Mouse (Mus musculus): ENCODE results near the gene Pibf1. TPM values are rescaled to one million over a fixed set of nuclear protein-coding genes. Genes with fewer than 3 reads are reported as not detected.

The Pibf1 gene
- 1.9 and 2.7 TPM in 2 replicates for polyA plus RNA-seq (2012; rRNA removed)

DNA sequence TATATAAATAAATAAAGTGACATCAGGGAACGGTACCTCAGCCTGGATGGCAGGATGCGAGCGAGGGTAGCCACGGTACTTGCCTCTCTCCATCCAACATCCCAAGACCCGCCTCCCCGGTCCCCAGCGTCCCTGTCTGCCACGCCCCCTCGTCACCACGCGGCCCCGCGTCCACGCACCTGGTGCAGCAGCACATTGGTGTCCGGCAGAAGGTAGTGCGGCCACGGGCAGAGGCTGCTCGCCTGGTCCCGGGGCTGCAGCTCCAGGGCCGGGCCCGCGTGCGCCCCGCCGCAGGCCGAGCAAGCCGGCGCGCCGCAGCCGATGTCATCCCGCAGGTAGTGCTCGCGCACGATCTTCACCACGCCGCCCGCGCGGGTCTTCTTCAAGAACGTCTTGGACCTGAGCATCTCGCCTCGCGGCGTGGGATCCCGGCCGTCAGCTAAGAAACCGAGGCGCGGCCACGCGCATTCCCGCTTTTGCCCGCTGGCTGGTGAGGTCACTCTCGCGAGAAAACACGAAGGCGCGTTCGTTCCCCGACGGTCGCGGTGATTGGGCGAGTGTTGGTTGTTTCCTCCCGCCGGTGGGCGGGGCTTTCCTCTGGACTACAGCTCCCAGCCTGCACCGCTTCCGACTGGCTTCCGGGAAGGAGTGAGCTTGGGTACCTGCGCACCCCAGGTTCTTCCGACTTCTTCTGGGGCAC lies at the start of gene Pibf1, which contains the start of gene Dis3:
Pibf1 (plus strand) TSS at position 158 of the 700 bp plus-strand sequence.
Dis3 (minus strand) TSS at position 504 of the 700 bp plus-strand sequence.
- TF ChIP-seq CTCF (IDR thresholded peaks at IDR 0.05; ENCODE audit: insufficient read depth, low read length) (no peak), POLR2A (IDR thresholded peaks at IDR 0.05; ENCODE audit: borderline replicate concordance, extremely low read depth, low read depth, low read length) (peak; percentile 55; the same call in 1 of the 2 replicates)
- DNase-seq = peak; percentile 100
- peak within 1 kb of the TSS; percentile 94 for H3K4me3 ChIP-seq (replicated peaks; ENCODE audit: extremely low read depth, low read depth, low read length)
- H3K4me1 ChIP-seq (ENCODE audit: control insufficient read depth, insufficient read depth, low read length) = no peaks in the 10 kb centered on the region; the same call in 1 of the 2 replicates
- WGBS = under 1% methylated on average over 73 of the region's 73 CpGs

DNA sequence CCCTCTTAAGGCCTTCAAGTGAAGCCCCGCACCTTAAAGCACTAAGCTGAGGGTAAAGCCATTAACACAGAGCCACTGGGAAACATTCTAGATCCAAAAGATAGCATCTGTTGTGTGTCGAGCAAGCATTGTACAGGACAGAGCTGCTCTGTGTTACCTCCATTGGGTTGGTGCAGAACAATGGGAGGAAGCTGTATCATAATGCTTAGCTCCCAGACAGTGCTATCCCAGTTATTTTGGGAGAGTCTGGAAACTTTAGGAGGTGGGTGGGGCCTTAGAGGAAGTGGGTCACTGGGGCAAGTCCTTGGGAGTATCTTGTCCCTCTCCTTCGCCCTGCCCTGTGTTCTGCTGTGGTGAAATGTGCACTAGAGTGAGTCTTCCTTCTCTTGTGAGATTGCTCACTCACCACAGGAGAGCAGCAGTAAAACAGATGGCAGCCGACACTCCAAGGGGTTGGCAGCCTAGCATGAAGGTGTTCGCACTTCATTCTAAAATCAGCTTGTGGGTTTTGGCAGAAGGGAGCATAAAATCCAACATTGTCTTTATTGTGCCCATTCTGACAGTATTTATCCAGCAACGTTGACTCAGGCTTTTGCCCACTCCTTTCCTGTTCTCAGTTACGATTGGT lies 40.2 kb upstream of the Pibf1 start:
- no peak for DNase-seq
- Histone ChIP-seq H3K4me1 (ENCODE audit: control insufficient read depth, insufficient read depth, low read length) (no peaks in the 10 kb centered on the region), H3K4me3 (replicated peaks; ENCODE audit: extremely low read depth, low read depth, low read length) (no peak overlapping the region)
- TF ChIP-seq POLR2A (IDR thresholded peaks at IDR 0.05; ENCODE audit: borderline replicate concordance, extremely low read depth, low read depth, low read length) = no peak
- TF ChIP-seq CTCF (IDR thresholded peaks at IDR 0.05; ENCODE audit: insufficient read depth, low read length) = no peak
- WGBS = 59% methylated on average over 7 of the region's 7 CpGs

GRCm38 (mm10) chr14:99060616-99061015 lies 38.6 kb upstream of the Pibf1 start:
- TF ChIP-seq POLR2A (IDR thresholded peaks at IDR 0.05; ENCODE audit: borderline replicate concordance, extremely low read depth, low read depth, low read length) (no peak), CTCF (IDR thresholded peaks at IDR 0.05; ENCODE audit: insufficient read depth, low read length) (no peak)
- 56% methylated on average over 12 of the region's 12 CpGs for WGBS
- H3K4me1 ChIP-seq (ENCODE audit: control insufficient read depth, insufficient read depth, low read length) = no peaks in the 10 kb centered on the region
- no peak for DNase-seq
- peak overlapping the region; percentile 2 for H3K4me3 ChIP-seq (replicated peaks; ENCODE audit: extremely low read depth, low read depth, low read length)

DNA sequence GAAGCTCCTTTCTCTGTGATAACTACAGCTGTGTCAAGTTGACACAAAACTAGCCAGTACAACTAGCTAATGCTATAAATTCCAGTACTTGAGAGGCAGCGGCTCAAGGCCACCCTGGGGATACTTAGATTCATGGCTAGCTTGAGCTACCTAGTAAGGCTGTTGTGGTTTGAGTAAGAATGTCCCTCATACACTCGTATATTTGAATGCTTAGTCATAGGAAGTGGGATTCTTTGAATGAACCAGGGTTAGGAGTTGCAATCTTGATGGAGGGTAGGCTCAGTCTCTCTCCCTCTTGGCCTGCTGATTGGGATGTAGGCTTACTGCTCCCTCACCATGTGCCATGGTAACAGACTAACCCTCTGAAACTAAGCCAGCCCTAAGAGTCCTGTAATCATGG lies 36.1 kb upstream of the Pibf1 start:
- TF ChIP-seq CTCF (IDR thresholded peaks at IDR 0.05; ENCODE audit: insufficient read depth, low read length) = no peak
- TF ChIP-seq POLR2A (IDR thresholded peaks at IDR 0.05; ENCODE audit: borderline replicate concordance, extremely low read depth, low read depth, low read length) = no peak
- H3K4me1 ChIP-seq (ENCODE audit: control insufficient read depth, insufficient read depth, low read length) = no peaks in the 10 kb centered on the region
- WGBS = 94% methylated on average over 2 of the region's 2 CpGs
- no peak overlapping the region for H3K4me3 ChIP-seq (replicated peaks; ENCODE audit: extremely low read depth, low read depth, low read length)
- DNase-seq = no peak

- 89% methylated on average over 4 of the region's 4 CpGs for WGBS
- H3K4me1 ChIP-seq (ENCODE audit: control insufficient read depth, insufficient read depth, low read length) = no peaks in the 10 kb centered on the region
- no peak for DNase-seq
- TF ChIP-seq CTCF (IDR thresholded peaks at IDR 0.05; ENCODE audit: insufficient read depth, low read length) (no peak), POLR2A (IDR thresholded peaks at IDR 0.05; ENCODE audit: borderline replicate concordance, extremely low read depth, low read depth, low read length) (no peak)
- H3K4me3 ChIP-seq (replicated peaks; ENCODE audit: extremely low read depth, low read depth, low read length) = no peak overlapping the region
These were observed 28.1 kb upstream of the Pibf1 start for GRCm38 (mm10) chr14:99071146-99071545.

- 93% methylated on average over 7 of the region's 7 CpGs for WGBS
- no peak for TF ChIP-seq CTCF (IDR thresholded peaks at IDR 0.05; ENCODE audit: insufficient read depth, low read length)
- TF ChIP-seq POLR2A (IDR thresholded peaks at IDR 0.05; ENCODE audit: borderline replicate concordance, extremely low read depth, low read depth, low read length) = no peak
- H3K4me3 ChIP-seq (replicated peaks; ENCODE audit: extremely low read depth, low read depth, low read length) = no peak overlapping the region
- DNase-seq = no peak
- no peaks in the 10 kb centered on the region for H3K4me1 ChIP-seq (ENCODE audit: control insufficient read depth, insufficient read depth, low read length)
These were observed 10.3 kb upstream of the Pibf1 start for GRCm38 (mm10) chr14:99088947-99089346.

GRCm38 (mm10) chr14:99099967-99100587 lies 853 bp downstream of the Pibf1 start:
- Histone ChIP-seq H3K4me1 (ENCODE audit: control insufficient read depth, insufficient read depth, low read length) (no peaks in the 10 kb centered on the region; the same call in 1 of the 2 replicates), H3K4me3 (replicated peaks; ENCODE audit: extremely low read depth, low read depth, low read length) (peak overlapping the region; percentile 92)
- 4% methylated on average over 20 of the region's 20 CpGs for WGBS
- DNase-seq = no peak
- TF ChIP-seq POLR2A (IDR thresholded peaks at IDR 0.05; ENCODE audit: borderline replicate concordance, extremely low read depth, low read depth, low read length) (no peak), CTCF (IDR thresholded peaks at IDR 0.05; ENCODE audit: insufficient read depth, low read length) (no peak)

DNA sequence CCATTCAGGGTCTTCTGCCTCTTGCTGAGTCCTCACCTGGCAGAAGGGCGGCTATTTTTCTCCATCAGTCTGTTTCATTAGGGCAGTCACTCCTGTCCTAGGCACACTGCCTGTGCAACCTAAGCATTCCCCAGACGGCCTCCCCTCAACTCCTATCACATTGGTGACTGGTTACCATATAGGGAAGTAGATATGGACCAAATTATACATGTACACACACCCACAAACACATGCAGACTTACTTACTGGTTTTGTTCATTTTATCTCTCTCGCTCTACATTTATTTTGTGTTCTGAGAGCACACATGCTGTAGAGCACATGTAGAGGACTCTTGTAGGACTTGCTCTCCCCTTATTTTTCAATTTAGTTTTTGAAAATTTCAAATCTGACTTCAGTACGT lies 3.8 kb downstream of the Pibf1 start:
- WGBS = 95% methylated on average over 4 of the region's 4 CpGs
- TF ChIP-seq CTCF (IDR thresholded peaks at IDR 0.05; ENCODE audit: insufficient read depth, low read length) (no peak), POLR2A (IDR thresholded peaks at IDR 0.05; ENCODE audit: borderline replicate concordance, extremely low read depth, low read depth, low read length) (no peak)
- DNase-seq = no peak
- no peak overlapping the region for H3K4me3 ChIP-seq (replicated peaks; ENCODE audit: extremely low read depth, low read depth, low read length)
- no peaks in the 10 kb centered on the region; the same call in 1 of the 2 replicates for H3K4me1 ChIP-seq (ENCODE audit: control insufficient read depth, insufficient read depth, low read length)

DNA sequence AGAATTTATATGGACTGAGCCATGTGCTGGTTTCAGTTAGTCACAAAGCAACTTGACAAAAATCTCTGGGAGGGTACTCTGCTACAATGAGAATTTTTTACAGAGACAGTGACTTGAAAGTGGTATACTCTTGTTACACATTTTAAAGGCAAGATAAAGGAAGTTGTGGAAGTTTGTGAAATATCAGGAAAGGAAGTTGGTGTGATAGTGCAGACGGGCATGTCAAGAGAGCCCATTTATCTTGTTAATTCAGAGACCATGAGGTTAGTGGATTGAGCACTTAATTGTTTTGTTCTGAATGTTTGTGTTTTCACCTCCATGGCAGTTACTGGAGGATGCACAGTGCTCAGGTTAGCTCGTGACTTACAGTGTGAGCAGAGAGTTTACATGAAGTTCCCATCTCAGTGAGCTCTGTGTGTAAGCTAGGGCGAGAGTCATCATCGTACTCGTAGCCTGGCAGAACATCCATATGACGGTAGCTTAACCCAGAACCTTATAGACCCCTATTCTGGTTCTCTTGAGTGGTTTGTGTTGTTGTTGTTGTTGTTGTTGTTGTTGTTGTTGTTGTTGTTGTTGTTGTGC lies 5.4 kb downstream of the Pibf1 start:
- TF ChIP-seq POLR2A (IDR thresholded peaks at IDR 0.05; ENCODE audit: borderline replicate concordance, extremely low read depth, low read depth, low read length) (no peak), CTCF (IDR thresholded peaks at IDR 0.05; ENCODE audit: insufficient read depth, low read length) (no peak)
- 80% methylated on average over 6 of the region's 6 CpGs for WGBS
- DNase-seq = no peak
- no peak overlapping the region for H3K4me3 ChIP-seq (replicated peaks; ENCODE audit: extremely low read depth, low read depth, low read length)
- H3K4me1 ChIP-seq (ENCODE audit: control insufficient read depth, insufficient read depth, low read length) = no peaks in the 10 kb centered on the region

Measured in lung, adult 2 months (tissue).